Mouse (Mus musculus) forebrain, embryonic 12.5 days (tissue): Measurements from ENCODE around the gene Unc5cl. TPM values are rescaled to one million over a fixed set of nuclear protein-coding genes. Genes with fewer than 3 reads are reported as not detected.

ENCODE experiments used
- ATAC-seq: fragments of 200-750 bp; cut with Nextera tagmentation; 2 replicates; pipeline ENCODE4 v1.8.0; 2017; ENCODE audit warnings: moderate TSS enrichment; ENCODE audit not compliant: low FRiP score
- H3K27ac ChIP-seq: fragments of 300-500 bp; sonication (generic); 2 replicates; pipeline ENCODE4 v1.5.1; 2016; ENCODE audit warnings: mild to moderate bottlenecking
- H3K27me3 ChIP-seq: fragments of 300-500 bp; sonication (generic); 2 replicates; pipeline ENCODE4 v1.6.1; 2016; ENCODE audit warnings: mild to moderate bottlenecking
- H3K36me3 ChIP-seq: fragments of 300-500 bp; sonication (generic); replicated peaks from 2 replicates; pipeline ENCODE4 v1.6.1; 2016; ENCODE audit warnings: mild to moderate bottlenecking
- H3K4me1 ChIP-seq: fragments of 300-500 bp; sonication (generic); 2 replicates; pipeline ENCODE4 v1.6.1; 2016
- H3K4me2 ChIP-seq: fragments of 300-500 bp; sonication (generic); 2 replicates; pipeline ENCODE4 v1.6.1; 2016; ENCODE audit warnings: mild to moderate bottlenecking, moderate library complexity
- H3K4me3 ChIP-seq: fragments of 300-500 bp; sonication (generic); replicated peaks from 2 replicates; pipeline ENCODE4 v1.5.1; 2016; ENCODE audit warnings: mild to moderate bottlenecking
- H3K9ac ChIP-seq: fragments of 300-500 bp; sonication (generic); 2 replicates; pipeline ENCODE4 v1.6.1; 2016; ENCODE audit warnings: mild to moderate bottlenecking
- H3K9me3 ChIP-seq: fragments of 300-500 bp; sonication (generic); 2 replicates; pipeline ENCODE4 v1.6.1; 2016
- WGBS: fragments of 180-500 bp; shearing (Covaris S2); methylation state at CpG from one replicate; pipeline ENCODE4 v1.1.7; 2016; 5-methylcytosine and 5-hydroxymethylcytosine counted together
- polyA plus RNA-seq: library from polyadenylated mRNA; unstranded; fragments of >200 nt; fragmentation: Nextera tagmentation; extraction: Ambion mirVana; gene quantifications from 2 replicates; pipeline ENCODE4 v1.2.1, GENCODE M21; 2016

The Unc5cl gene
- polyA plus RNA-seq, 1 experiment from 2014 or later: 0.10 TPM

DNA sequence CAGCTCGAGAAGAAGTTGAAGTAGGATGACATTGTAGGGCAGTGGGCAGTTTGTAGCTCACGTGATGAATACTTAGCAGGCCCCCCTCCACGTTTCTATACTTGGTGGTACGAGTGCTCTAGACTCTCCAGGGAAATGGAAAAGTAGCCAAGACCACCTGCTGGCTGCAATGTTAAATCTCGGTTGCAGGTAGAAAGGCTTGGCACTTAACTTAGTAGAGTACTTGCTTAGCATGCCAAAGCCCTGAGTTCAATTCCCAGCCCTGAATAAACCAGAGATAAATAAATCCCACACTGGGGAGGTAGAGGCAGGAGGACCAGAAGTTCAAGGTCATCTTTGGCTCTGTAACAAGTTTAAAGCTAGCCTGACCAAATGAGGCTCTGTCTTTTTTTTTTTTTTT lies 20.2 kb upstream of the Unc5cl start:
- no peaks in the 10 kb centered on the region for H3K36me3 ChIP-seq
- H3K4me1 ChIP-seq: peaks cover 18% of the 10 kb centered on the region
- no peak for ATAC-seq
- 78% methylated on average over 5 of the region's 5 CpGs for WGBS
- no peaks in the 10 kb centered on the region for H3K27me3 ChIP-seq
- H3K27ac ChIP-seq: no peak overlapping the region
- no peak overlapping the region for H3K4me3 ChIP-seq
- H3K9me3 ChIP-seq: no peaks in the 10 kb centered on the region
- no peak overlapping the region for H3K9ac ChIP-seq
- H3K4me2 ChIP-seq: no peak overlapping the region

DNA sequence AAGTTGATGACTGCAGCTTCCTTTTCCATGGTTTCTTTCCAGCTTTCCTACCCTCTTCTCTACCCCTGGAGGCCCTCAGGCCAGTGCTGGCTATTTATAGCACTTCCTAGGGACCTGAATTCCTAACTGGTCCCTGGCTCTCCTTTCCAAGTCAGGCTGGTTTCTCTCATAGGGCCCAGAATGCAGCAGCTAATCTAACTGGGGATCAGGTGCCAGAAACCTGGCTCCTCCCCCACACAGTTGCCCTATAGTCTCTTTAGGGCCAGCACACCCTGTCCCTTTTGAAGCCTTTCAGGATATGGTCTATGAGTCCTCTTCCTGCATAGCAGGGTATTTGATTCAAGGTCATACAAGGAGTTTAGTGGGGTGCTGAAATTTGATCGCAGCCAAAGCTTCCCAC lies 18.2 kb upstream of the Unc5cl start:
- Histone ChIP-seq H3K9me3 (no peaks in the 10 kb centered on the region), H3K36me3 (no peaks in the 10 kb centered on the region), H3K27ac (peak overlapping the region; percentile 3; the same call in 1 of the 2 replicates), H3K27me3 (no peaks in the 10 kb centered on the region), H3K4me2 (no peak overlapping the region), H3K4me3 (no peak overlapping the region), H3K4me1 (peaks cover 18% of the 10 kb centered on the region), H3K9ac (no peak overlapping the region)
- WGBS: 76% methylated on average over 1 of the region's 1 CpGs
- no peak for ATAC-seq

- Histone ChIP-seq H3K27ac (peak overlapping the region; percentile 43; the same call in 1 of the 2 replicates), H3K4me1 (peaks cover 15% of the 10 kb centered on the region), H3K27me3 (no peaks in the 10 kb centered on the region), H3K9me3 (no peaks in the 10 kb centered on the region), H3K9ac (no peak overlapping the region), H3K36me3 (no peaks in the 10 kb centered on the region), H3K4me2 (no peak overlapping the region), H3K4me3 (no peak overlapping the region)
- 32% methylated on average over 7 of the region's 7 CpGs for WGBS
- 0 out of 2 replicates have a peak, but pooled peaks have one; percentile 11 for ATAC-seq
Measured at GRCm38 (mm10) chr17:48437421-48437911, 17.2 kb upstream of the Unc5cl start.

DNA sequence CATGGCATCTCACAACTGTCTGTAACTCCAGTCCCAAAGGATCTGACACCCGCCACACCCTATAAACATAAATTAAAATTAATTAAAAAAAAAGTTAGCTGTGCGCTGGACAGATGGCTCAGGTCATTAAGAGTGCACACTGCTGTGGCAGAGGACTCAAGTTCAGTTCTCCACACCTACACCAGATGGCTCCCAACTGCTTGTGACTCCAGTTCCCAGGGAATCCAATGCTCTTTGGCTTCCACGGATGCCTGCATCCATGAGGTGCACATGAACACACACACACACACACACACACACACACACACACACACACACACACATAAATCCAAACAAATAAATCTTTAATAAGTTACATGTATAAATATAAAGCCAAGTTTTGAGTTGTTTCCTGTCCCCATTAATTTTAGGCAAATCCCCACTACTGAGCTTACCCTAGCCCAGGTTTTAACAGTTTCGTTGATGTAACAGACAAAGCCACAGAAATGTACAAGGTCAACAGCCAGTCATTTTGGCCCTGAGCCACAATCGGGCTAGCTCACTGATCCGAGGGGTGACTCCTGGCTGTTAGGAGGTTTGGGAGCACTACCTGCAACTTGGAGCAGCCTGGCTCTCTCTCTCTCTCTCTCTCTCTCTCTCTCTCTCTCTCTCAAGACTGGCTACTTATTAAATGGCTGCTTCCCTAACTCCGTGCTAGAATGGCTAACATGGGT lies 11.8 kb upstream of the Unc5cl start:
- whole genome bisulfite sequencing: 75% methylated on average over 7 of the region's 7 CpGs
- H3K9me3 ChIP-seq: no peaks in the 10 kb centered on the region
- 0 out of 2 replicates have a peak, but pooled peaks have one; percentile 39 for ATAC-seq
- no peaks in the 10 kb centered on the region for H3K4me1 ChIP-seq
- no peak overlapping the region for H3K27ac ChIP-seq
- no peak overlapping the region for H3K4me3 ChIP-seq
- no peak overlapping the region for H3K4me2 ChIP-seq
- no peak overlapping the region for H3K9ac ChIP-seq
- no peaks in the 10 kb centered on the region for H3K36me3 ChIP-seq
- H3K27me3 ChIP-seq: no peaks in the 10 kb centered on the region

GRCm38 (mm10) chr17:48443542-48444145 lies 11.1 kb upstream of the Unc5cl start:
- Histone ChIP-seq H3K36me3 (no peaks in the 10 kb centered on the region), H3K4me2 (no peak overlapping the region), H3K4me1 (no peaks in the 10 kb centered on the region), H3K27me3 (no peaks in the 10 kb centered on the region), H3K27ac (no peak overlapping the region), H3K4me3 (no peak overlapping the region), H3K9me3 (no peaks in the 10 kb centered on the region), H3K9ac (no peak overlapping the region)
- 52% methylated on average over 16 of the region's 16 CpGs for WGBS
- ATAC-seq: no peak

- H3K36me3 ChIP-seq: no peaks in the 10 kb centered on the region
- no peaks in the 10 kb centered on the region for H3K27me3 ChIP-seq
- 75% methylated on average over 8 of the region's 8 CpGs for WGBS
- no peaks in the 10 kb centered on the region for H3K9me3 ChIP-seq
- H3K4me3 ChIP-seq: no peak overlapping the region
- H3K4me2 ChIP-seq: no peak overlapping the region
- no peak overlapping the region for H3K9ac ChIP-seq
- no peak for ATAC-seq
- no peak overlapping the region for H3K27ac ChIP-seq
- peaks cover 5% of the 10 kb centered on the region; the same call in 1 of the 2 replicates for H3K4me1 ChIP-seq
Measured at GRCm38 (mm10) chr17:48447675-48448074, 7.0 kb upstream of the Unc5cl start.

- Histone ChIP-seq H3K9ac (no peak overlapping the region), H3K4me1 (peaks cover 5% of the 10 kb centered on the region; the same call in 1 of the 2 replicates), H3K4me3 (no peak overlapping the region), H3K27me3 (no peaks in the 10 kb centered on the region), H3K4me2 (no peak overlapping the region), H3K27ac (no peak overlapping the region), H3K9me3 (no peaks in the 10 kb centered on the region), H3K36me3 (no peaks in the 10 kb centered on the region)
- 80% methylated on average over 13 of the region's 13 CpGs for WGBS
- no peak for ATAC-seq
Measured at GRCm38 (mm10) chr17:48450666-48451352, 3.9 kb upstream of the Unc5cl start.

DNA sequence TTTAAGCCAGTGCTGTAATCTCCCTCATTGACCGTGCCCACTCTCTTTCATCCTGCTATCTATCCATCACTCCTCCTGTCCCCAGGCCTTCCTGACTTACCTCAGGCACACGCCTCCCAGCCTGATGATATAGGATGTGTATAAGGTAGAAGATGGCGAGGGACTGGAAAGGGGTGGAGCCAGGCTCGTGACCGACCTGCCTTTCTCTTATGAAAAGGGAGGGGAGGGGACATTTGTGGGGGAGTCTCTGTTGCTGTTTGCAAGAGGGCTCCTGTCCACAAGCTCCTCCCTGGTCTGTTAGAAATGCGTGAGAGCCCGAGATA lies 3.4 kb upstream of the Unc5cl start, which contains the start of gene Tspo2:
Gene Tspo2, minus strand, starts transcription at position 170 of the 323 bp plus-strand sequence.
- H3K27me3 ChIP-seq: no peaks in the 10 kb centered on the region
- 67% methylated on average over 7 of the region's 7 CpGs for WGBS
- no peak for ATAC-seq
- no peak within 1 kb of the TSS for H3K4me2 ChIP-seq
- H3K36me3 ChIP-seq: no peaks in the 10 kb centered on the region
- H3K9ac ChIP-seq: no peak within 1 kb of the TSS
- peaks cover 5% of the 10 kb centered on the region; the same call in 1 of the 2 replicates for H3K4me1 ChIP-seq
- no peak within 1 kb of the TSS for H3K4me3 ChIP-seq
- no peaks in the 10 kb centered on the region for H3K9me3 ChIP-seq
- H3K27ac ChIP-seq: no peak within 1 kb of the TSS

DNA sequence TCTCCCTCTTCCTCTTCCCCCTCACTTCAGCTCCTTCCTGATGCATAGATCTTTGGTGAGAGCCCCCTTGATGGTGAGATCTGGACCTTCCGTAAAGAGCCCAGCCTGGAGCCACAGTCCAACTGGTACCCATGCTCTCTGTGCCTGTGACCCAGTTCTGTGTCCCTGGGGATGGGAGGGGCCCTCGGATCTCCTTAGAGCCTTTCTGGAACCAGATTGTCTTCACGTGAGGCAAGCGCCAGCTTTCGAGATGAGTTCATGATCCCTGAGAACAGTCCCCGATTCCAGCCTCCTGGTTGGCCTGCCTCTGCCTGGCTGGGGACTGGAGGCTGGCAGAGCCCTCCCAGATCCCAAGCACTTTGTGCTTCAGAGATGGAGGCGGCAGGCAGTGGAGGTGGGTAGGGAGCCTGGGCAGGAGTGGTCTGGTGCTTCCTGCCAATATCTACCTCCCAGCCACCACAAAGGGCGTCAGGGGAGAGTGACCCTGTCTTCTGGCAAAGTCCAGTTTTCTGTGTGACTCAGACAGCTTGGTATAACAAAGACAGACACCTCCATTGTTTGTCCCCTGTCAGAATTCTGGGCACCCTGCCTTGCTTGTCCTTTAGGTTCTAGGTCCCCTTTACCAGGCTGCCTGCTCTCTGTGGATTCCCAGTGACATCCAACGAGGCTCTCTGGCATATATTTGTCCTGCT lies 2.8 kb upstream of the Unc5cl start:
- no peak for ATAC-seq
- Histone ChIP-seq H3K27ac (no peak overlapping the region), H3K4me3 (no peak overlapping the region), H3K36me3 (no peaks in the 10 kb centered on the region), H3K27me3 (no peaks in the 10 kb centered on the region), H3K4me2 (no peak overlapping the region), H3K9ac (no peak overlapping the region), H3K9me3 (no peaks in the 10 kb centered on the region), H3K4me1 (peaks cover 5% of the 10 kb centered on the region; the same call in 1 of the 2 replicates)
- WGBS: 69% methylated on average over 9 of the region's 9 CpGs

GRCm38 (mm10) chr17:48453489-48453888 lies 1.2 kb upstream of the Unc5cl start:
- no peak overlapping the region for H3K4me2 ChIP-seq
- H3K9me3 ChIP-seq: no peaks in the 10 kb centered on the region
- peaks cover 5% of the 10 kb centered on the region; the same call in 1 of the 2 replicates for H3K4me1 ChIP-seq
- H3K9ac ChIP-seq: no peak overlapping the region
- no peak overlapping the region for H3K27ac ChIP-seq
- ATAC-seq: no peak
- H3K4me3 ChIP-seq: no peak overlapping the region
- no peaks in the 10 kb centered on the region for H3K36me3 ChIP-seq
- no peaks in the 10 kb centered on the region for H3K27me3 ChIP-seq
- WGBS: 79% methylated on average over 7 of the region's 7 CpGs

DNA sequence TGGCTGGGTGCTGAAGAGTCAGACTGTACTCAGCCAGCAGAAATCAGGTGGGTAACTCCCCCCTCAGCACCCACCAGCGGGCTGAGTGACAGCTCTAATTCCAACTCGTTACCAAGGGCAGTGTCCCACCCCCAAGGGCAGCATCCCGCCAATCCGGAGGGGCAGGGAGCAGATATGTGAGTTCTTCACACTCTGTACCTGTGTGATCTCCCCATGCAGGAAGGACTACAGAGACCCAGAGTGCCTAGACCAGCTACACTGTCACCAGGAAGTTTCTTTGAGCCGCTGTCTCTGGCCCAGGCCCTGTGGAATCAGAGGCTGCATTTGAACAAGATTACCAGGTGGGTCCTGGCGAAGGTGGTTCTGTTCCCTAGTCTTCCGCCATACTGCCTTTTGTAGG lies 511 bp upstream of the Unc5cl start:
- ATAC-seq: no peak
- WGBS: 48% methylated on average over 7 of the region's 7 CpGs
- no peak overlapping the region for H3K4me2 ChIP-seq

GRCm38 (mm10) chr17:48455955-48456354 lies 1.3 kb downstream of the Unc5cl start:
- no peak overlapping the region for H3K9ac ChIP-seq
- no peak overlapping the region for H3K4me3 ChIP-seq
- WGBS: 81% methylated on average over 2 of the region's 2 CpGs
- peaks cover 5% of the 10 kb centered on the region; the same call in 1 of the 2 replicates for H3K4me1 ChIP-seq
- H3K4me2 ChIP-seq: no peak overlapping the region
- no peaks in the 10 kb centered on the region for H3K9me3 ChIP-seq
- H3K27ac ChIP-seq: no peak overlapping the region
- H3K36me3 ChIP-seq: no peaks in the 10 kb centered on the region
- no peak for ATAC-seq
- no peaks in the 10 kb centered on the region for H3K27me3 ChIP-seq

More for the DNA sequence above, 511 bp upstream of the Unc5cl start:
- Histone ChIP-seq H3K4me1 (peaks cover 5% of the 10 kb centered on the region; the same call in 1 of the 2 replicates), H3K27me3 (no peaks in the 10 kb centered on the region), H3K9me3 (no peaks in the 10 kb centered on the region), H3K9ac (no peak overlapping the region), H3K4me3 (no peak overlapping the region), H3K27ac (no peak overlapping the region), H3K36me3 (no peaks in the 10 kb centered on the region)
